Mouse (Mus musculus) cerebral cortex, adult 2 months (tissue): ENCODE measurements around the gene Rab4b.

Experiments
- whole genome bisulfite sequencing: fragments of 180-500 bp; shearing (Covaris S2); methylation state at CpG from one replicate; pipeline ENCODE4 v1.1.7; 2018; 5-methylcytosine and 5-hydroxymethylcytosine counted together

Gene Rab4b

GRCm38 (mm10) chr7:27159256-27159655, 19.4 kb downstream of the Rab4b start:
- WGBS = 93% methylated on average over 6 of the region's 6 CpGs

GRCm38 (mm10) chr7:27158171-27158570, 20.5 kb downstream of the Rab4b start:
- 91% methylated on average over 9 of the region's 9 CpGs for WGBS

- WGBS = 37% methylated on average over 13 of the region's 13 CpGs
Observed at GRCm38 (mm10) chr7:27156005-27156404, 22.7 kb downstream of the Rab4b start.

GRCm38 (mm10) chr7:27153205-27153764, 25.4 kb downstream of the Rab4b start, which contains the start of gene Cyp2t4:
Cyp2t4 (plus strand) TSS chr7:27153714.
- WGBS = 42% methylated on average over 10 of the region's 10 CpGs

- WGBS = 64% methylated on average over 8 of the region's 8 CpGs
Observed at GRCm38 (mm10) chr7:27136410-27136996, 42.2 kb downstream of the Rab4b start.

DNA sequence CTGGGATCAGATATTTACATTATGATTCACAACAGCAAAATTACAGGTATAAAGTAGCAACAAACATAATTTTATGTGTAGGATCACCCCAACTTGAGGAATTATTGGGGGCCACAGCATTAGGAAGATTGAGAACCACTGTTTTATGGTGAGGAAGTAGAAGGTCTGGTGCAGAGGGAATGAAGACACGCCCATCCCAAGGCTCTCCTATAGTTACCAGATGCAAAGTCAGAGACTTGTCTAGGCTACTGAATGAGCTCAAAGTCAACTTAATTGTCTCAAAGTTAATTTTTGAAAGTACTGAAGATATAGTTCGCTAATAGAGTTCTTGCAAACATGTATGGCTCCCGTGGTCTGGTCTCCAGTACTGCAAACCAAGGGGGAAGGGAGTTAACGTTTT, 44.9 kb downstream of the Rab4b start:
- WGBS = 85% methylated on average over 4 of the region's 4 CpGs

- WGBS = 69% methylated on average over 12 of the region's 12 CpGs
Observed at GRCm38 (mm10) chr7:27133156-27133555, 45.5 kb downstream of the Rab4b start.

DNA sequence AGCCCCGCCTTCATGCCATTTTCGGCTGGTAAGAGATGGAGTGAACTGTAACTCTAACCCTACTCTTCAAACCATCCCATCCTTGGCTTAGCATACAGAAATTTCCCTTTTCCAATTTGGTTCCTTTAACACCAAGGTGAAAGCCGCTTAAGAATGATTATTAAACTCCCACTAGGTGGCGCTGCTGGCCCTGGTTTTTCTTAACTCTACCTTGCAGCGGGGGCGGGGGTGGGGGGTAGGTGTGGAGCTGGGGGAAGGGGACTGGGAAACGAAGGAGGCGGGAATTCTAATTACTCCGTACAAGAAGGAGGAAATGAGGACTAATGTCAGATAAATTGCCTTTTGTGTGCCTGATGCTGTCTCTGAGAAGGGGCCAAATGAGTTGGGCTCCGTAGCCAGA, 46.1 kb downstream of the Rab4b start:
- WGBS = 13% methylated on average over 10 of the region's 10 CpGs

DNA sequence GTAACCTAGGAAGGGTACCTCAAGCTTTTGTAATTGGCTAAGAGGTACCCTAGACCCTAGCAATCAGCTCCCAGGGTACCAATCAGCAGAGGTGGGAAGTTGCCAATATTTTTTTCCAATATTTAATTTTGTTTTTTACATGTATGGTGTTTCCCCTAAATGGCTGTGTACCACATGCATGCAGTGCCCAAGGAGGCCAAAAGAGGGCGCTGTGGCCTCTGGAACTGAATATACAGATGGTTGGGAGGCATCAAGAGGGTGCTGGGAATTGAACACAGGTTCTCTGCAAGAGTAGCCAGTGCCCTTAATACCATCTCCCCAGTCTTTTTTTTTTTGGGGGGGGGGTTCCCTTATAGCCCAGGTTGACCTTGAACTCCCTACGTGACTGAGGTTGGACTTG, 47.3 kb downstream of the Rab4b start:
- 64% methylated on average over 2 of the region's 2 CpGs for WGBS

GRCm38 (mm10) chr7:27130521-27131370, 48.0 kb downstream of the Rab4b start:
- 88% methylated on average over 22 of the region's 22 CpGs for WGBS

GRCm38 (mm10) chr7:27129811-27130210, 48.9 kb downstream of the Rab4b start:
- 85% methylated on average over 12 of the region's 12 CpGs for WGBS

GRCm38 (mm10) chr7:27128946-27129345, 49.8 kb downstream of the Rab4b start:
- WGBS = 87% methylated on average over 13 of the region's 13 CpGs

DNA sequence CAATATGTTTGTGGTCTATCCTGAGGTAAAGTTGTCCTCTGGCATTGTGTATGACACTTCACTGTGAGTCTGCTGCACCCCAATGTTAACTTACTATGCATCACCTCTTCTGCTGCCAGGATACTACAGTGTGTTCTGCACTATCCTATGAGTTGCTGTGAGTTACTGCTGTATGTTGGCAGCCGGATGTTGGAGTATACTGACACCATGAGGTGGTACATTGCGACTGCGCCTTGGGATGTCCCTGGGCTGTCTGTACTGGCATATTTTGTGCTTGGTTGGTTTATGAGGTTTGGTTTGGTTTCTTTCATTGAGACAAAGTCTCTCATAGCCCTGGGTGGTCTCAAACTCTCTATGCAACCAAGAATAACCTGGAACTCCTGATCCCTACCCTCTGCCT, 50.5 kb downstream of the Rab4b start:
- 45% methylated on average over 3 of the region's 3 CpGs for WGBS

DNA sequence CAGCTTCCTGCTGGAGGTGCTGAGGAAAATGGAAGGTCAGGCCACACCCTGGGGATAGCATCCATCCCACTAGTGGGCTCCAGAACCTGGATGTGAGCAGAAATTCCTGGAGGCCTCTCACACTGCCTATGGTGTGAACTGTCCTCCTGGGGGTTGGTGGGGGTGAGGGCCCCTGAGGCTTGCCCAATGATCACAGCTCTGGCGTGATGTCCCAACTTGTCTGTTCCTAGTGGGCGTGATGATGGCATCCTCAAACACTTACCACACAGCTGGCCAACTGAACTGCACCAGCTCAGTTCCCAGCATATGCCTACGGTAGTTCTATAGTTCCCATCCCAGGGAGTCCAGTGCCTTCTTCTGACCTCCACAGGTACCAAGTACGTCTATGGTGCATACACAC, 53.7 kb downstream of the Rab4b start:
- 90% methylated on average over 4 of the region's 4 CpGs for WGBS

DNA sequence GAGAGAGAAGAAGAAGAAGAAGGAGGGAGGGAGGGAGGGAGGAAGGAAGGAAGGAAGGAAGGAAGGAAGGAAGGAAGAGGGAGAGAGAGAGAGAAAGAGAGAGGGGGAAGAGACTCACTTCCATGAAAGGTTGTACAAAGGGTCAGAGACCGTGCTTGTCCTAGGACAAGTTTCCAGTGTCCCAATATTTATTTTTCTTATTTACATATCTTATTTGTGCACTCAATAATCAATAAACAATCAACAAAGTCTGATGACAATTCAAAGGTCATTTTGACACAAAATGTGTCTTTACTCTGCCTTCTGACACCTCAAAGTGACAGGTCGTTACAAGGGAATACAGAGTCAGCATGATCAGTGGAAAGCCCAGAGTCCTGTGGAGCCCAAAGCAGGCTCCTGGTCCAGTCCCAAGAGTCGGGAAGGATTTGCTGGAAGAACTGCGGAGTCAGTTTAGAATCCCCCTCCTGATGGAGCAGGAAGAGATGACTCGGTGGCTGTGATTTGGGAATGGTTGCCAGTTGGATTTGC, 54.3 kb downstream of the Rab4b start:
- WGBS = 77% methylated on average over 5 of the region's 5 CpGs

GRCm38 (mm10) chr7:27119676-27120075, 59.0 kb downstream of the Rab4b start, which contains the start of gene Cyp2f2:
Cyp2f2 (plus strand) TSS chr7:27119909.

